Mouse (Mus musculus) cerebellum, adult 2 months (tissue): ENCODE results near the gene Gchfr.

ENCODE experiments used
- CTCF ChIP-seq: fragments of 200-500 bp; IDR thresholded peaks from 2 replicates; pipeline ENCODE4 v1.5.1; 2011; ENCODE audit warnings: low read depth, mild to moderate bottlenecking, control low read depth, low read length, moderate library complexity, borderline replicate concordance; ENCODE audit not compliant: insufficient read depth
- POLR2A ChIP-seq: fragments of 200-500 bp; IDR thresholded peaks from 2 replicates; pipeline ENCODE4 v1.6.1; 2011; ENCODE audit warnings: low read length, control low read depth, borderline replicate concordance; ENCODE audit not compliant: insufficient read depth

DNA sequence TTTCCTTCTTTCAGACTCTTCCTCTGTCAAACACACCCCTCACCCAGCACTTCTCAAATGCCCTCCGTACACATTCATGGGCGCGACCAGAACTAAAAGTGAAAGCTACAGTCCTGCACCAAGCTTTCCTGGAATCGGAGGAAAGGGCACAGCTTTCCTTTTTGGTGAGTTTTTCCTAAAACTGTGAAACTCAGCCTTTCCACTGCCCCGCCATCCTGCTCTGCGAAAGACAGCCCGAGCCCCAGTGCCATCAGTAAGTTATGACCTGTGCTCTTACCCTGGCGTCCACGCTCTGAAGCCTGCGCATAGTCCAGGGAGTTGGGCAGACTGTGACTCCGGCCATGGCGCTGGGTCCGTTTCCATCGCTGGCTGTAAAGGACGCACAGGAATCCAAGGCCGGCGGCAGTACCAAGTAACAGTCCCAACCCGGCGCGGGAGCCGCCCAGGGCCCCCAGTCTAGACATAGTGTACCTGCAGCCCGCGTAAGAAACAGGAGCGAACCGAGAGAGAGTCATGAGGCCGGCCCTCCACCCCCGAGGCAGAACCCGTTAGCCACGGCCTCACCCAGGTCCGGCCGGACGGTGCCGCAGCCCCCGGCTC lies 11.4 kb upstream of the Gchfr start:
- no peak for TF ChIP-seq CTCF
- no peak for TF ChIP-seq POLR2A
